Mouse (Mus musculus) neural tube, embryonic 14.5 days (tissue): ENCODE measurements around the gene Pdrg1. TPM values are rescaled to one million over a fixed set of nuclear protein-coding genes. Genes with fewer than 3 reads are reported as not detected.

Source experiments
- ATAC-seq: fragments of 200-750 bp; cut with Nextera tagmentation; 2 replicates; pipeline ENCODE4 v1.8.0; 2017; ENCODE audit warnings: low read depth, mild to moderate bottlenecking, moderate TSS enrichment, moderate library complexity
- H3K27ac ChIP-seq: fragments of 300-500 bp; sonication (generic); 2 replicates; pipeline ENCODE4 v1.5.1; 2014; ENCODE audit warnings: low read depth, mild to moderate bottlenecking, control low read depth, low read length, moderate library complexity, mixed read lengths
- H3K27me3 ChIP-seq: fragments of 300-500 bp; sonication (generic); 2 replicates; pipeline ENCODE4 v1.6.1; 2014; ENCODE audit warnings: low read length; ENCODE audit not compliant: control insufficient read depth, insufficient read depth
- H3K36me3 ChIP-seq: fragments of 300-500 bp; sonication (generic); 2 replicates; pipeline ENCODE4 v1.6.1; 2014; ENCODE audit warnings: low read length, mixed read lengths; ENCODE audit not compliant: control insufficient read depth, insufficient read depth
- H3K4me1 ChIP-seq: fragments of 300-500 bp; sonication (generic); 2 replicates; pipeline ENCODE4 v1.6.1; 2014; ENCODE audit warnings: low read length; ENCODE audit not compliant: control insufficient read depth, insufficient read depth
- H3K4me2 ChIP-seq: fragments of 300-500 bp; sonication (generic); 2 replicates; pipeline ENCODE4 v1.6.1; 2014; ENCODE audit warnings: mild to moderate bottlenecking, low read depth, low read length, control low read depth
- H3K4me3 ChIP-seq: fragments of 300-500 bp; sonication (generic); 2 replicates; pipeline ENCODE4 v1.5.1; 2014; ENCODE audit warnings: low read depth, low read length, control low read depth, mixed read lengths
- H3K9ac ChIP-seq: fragments of 300-500 bp; sonication (generic); replicated peaks from 2 replicates; pipeline ENCODE4 v1.6.1; 2014; ENCODE audit warnings: low read depth, mild to moderate bottlenecking, control low read depth, low read length, mixed read lengths
- H3K9me3 ChIP-seq: fragments of 300-500 bp; sonication (generic); 2 replicates; pipeline ENCODE4 v1.6.1; 2016; ENCODE audit warnings: low read length; ENCODE audit not compliant: control insufficient read depth
- WGBS: fragments of 180-500 bp; shearing (Covaris S2); extraction: QIAGEN DNeasy Blood & Tissue Kit; methylation state at CpG from one replicate; pipeline ENCODE4 v1.1.7; 2014; 5-methylcytosine and 5-hydroxymethylcytosine counted together
- polyA plus RNA-seq: library from polyadenylated mRNA; unstranded; fragments of >200 nt; fragmentation: Nextera tagmentation; extraction: Ambion mirVana; gene quantifications from 2 replicates; pipeline ENCODE4 v1.2.1, GENCODE M21; 2014

The Pdrg1 gene
- polyA plus RNA-seq, 1 experiment from 2014 or later: 157 TPM

DNA sequence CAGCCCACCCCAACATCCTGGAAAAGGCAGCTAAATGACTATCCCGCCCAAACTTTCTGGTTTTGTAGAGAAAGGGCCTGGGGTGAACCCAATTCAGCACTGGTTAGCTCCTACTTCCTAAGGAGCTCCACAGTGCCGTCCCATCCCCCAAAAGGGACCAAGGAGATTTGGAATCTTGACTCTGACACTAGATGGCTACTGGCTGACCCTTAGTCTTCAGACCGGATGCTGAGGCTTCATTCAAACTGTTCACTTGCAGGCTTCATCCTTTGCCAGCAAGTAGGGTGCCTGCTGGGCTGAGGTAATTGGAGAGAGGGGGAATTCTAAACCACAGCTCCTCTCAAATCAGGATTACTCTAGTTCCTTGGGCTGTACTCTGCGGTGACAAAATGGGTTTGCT lies 17.7 kb upstream of the Pdrg1 start:
- H3K27me3 ChIP-seq: no peaks in the 10 kb centered on the region; the same call in 1 of the 2 replicates
- ATAC-seq: no peak
- H3K27ac ChIP-seq: no peak overlapping the region
- H3K9me3 ChIP-seq: no peaks in the 10 kb centered on the region
- H3K4me3 ChIP-seq: peak overlapping the region; percentile 72
- H3K9ac ChIP-seq: peak overlapping the region; percentile 70; the same call in 1 of the 2 replicates
- H3K36me3 ChIP-seq: no peaks in the 10 kb centered on the region
- peaks cover 28% of the 10 kb centered on the region for H3K4me1 ChIP-seq
- peak overlapping the region; percentile 89 for H3K4me2 ChIP-seq
- WGBS: 9% methylated on average over 4 of the region's 4 CpGs

DNA sequence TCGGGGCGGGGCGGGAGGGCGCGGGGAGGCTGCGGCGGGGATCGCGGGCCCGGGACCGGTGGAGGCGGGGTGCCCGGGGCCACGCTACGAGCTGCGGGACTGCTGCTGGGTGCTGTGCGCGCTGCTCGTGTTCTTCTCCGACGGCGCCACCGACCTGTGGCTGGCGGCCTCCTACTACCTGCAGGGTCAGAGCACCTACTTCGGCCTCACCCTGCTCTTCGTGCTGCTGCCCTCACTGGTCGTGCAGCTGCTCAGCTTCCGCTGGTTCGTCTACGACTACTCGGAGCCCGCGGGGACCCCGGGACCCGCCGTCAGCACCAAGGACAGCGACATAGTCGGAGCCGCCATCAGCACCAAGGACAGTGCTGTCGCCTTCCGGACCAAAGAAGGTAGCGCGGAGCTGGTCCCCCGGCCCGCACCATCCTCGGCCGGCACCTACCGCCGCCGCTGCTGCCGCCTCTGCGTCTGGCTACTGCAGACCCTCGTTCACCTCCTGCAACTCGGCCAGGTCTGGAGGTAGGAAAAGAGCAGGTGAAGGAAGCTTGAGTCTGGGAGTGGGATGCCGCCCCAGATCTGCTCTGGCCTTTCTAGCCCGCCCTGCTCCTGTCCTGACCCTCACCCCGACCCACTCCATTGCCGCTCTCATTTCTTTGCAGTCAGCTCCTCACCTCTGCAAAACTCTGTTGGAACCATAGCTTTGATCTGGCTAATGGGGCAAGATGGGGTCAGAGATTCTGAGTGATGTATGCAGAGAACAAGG lies 17.0 kb upstream of the Pdrg1 start:
- Histone ChIP-seq H3K9ac (peak overlapping the region; percentile 70), H3K4me1 (peaks cover 28% of the 10 kb centered on the region), H3K9me3 (no peaks in the 10 kb centered on the region), H3K27ac (peak overlapping the region; percentile 86), H3K27me3 (no peaks in the 10 kb centered on the region; the same call in 1 of the 2 replicates), H3K36me3 (no peaks in the 10 kb centered on the region), H3K4me3 (peak overlapping the region; percentile 72), H3K4me2 (peak overlapping the region; percentile 89)
- peak; percentile 73 for ATAC-seq
- 1% methylated on average over 44 of the region's 58 CpGs for WGBS

DNA sequence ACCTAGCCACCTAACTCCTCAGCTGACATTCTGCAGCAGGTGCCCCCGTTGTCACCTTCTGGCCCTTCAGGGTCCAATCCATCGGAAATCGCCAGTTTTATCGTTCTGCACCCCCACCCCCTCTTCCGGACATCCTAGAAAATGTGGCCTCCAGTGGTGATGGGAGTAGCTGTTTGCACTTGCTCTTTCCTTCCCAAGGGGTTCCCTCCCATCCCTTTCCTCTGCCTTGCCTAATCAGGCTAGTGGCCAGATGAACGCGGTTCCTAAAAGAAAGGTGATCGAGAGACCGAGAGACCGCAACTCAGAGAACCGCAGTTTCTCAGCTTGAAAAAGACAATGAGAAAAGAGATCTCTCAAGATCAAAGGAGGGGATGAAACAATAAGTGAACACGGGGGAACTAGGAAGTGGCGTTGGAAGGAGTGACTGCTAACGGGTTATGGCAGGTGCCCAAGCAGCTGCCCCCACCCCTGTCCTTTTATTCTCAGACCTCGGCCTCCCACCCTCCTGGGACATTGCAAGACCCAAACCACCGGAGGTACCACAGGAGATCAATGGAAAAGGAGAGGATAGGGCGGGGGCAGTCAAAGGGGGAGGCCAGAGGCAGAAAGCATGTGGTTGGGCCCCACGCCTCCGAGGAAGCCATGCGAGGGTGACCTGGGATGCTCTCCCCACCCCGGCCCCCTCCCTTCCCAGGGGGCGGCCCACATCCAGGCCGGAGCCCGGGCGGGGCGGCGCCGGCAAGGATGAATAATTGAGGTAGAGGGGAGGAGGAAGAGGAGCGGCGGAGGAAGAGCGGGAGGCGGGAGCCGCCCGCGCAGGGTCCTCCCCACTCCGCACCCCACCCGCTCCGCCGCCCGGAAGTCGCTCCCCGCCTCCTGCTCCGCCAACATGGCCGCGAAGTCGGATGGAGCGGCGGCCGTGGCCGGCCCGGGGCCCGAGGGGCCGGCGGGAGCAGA lies 16.2 kb upstream of the Pdrg1 start, which contains the start of gene Xkr7:
Xkr7 (plus strand) TSS at position 727 of the 957 bp plus-strand sequence.
- H3K4me1 ChIP-seq: peaks cover 28% of the 10 kb centered on the region
- no peaks in the 10 kb centered on the region for H3K36me3 ChIP-seq
- no peaks in the 10 kb centered on the region for H3K9me3 ChIP-seq
- H3K4me2 ChIP-seq: peak within 1 kb of the TSS; percentile 89
- H3K27ac ChIP-seq: peak within 1 kb of the TSS; percentile 86
- peak within 1 kb of the TSS; percentile 72 for H3K4me3 ChIP-seq
- H3K9ac ChIP-seq: peak within 1 kb of the TSS; percentile 70
- H3K27me3 ChIP-seq: no peaks in the 10 kb centered on the region; the same call in 1 of the 2 replicates
- peak; percentile 86 for ATAC-seq
- WGBS: under 1% methylated on average over 41 of the region's 54 CpGs

GRCm38 (mm10) chr2:153030422-153030821 lies 15.2 kb upstream of the Pdrg1 start:
- peaks cover 28% of the 10 kb centered on the region for H3K4me1 ChIP-seq
- H3K27me3 ChIP-seq: no peaks in the 10 kb centered on the region; the same call in 1 of the 2 replicates
- ATAC-seq: no peak
- 18% methylated on average over 4 of the region's 4 CpGs for WGBS
- no peaks in the 10 kb centered on the region for H3K36me3 ChIP-seq
- H3K9ac ChIP-seq: no peak overlapping the region
- peak overlapping the region; percentile 72; the same call in 1 of the 2 replicates for H3K4me3 ChIP-seq
- peak overlapping the region; percentile 86 for H3K27ac ChIP-seq
- H3K4me2 ChIP-seq: peak overlapping the region; percentile 89
- no peaks in the 10 kb centered on the region for H3K9me3 ChIP-seq

DNA sequence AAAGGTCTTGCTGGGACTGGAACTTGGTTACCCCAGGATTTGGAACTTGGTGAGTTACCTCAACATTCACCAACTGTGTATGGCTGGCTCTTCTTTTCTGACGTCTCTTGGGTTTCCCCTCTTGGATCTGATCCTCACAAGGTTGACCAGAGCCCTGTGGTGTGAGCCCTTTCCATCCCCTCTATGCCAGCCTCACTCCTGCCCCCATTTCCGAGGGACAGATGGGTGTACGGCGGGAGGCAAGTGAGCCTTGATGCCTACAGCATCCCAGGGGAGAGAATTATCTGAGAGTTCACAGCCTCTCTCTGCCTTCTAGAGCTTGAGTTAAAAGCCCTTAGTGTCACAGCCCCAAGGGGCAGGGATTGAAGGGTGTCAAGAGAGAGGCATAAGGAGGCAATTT lies 12.3 kb upstream of the Pdrg1 start:
- no peak overlapping the region for H3K9ac ChIP-seq
- no peak overlapping the region for H3K27ac ChIP-seq
- H3K36me3 ChIP-seq: no peaks in the 10 kb centered on the region
- H3K9me3 ChIP-seq: no peaks in the 10 kb centered on the region
- 54% methylated on average over 4 of the region's 4 CpGs for WGBS
- no peaks in the 10 kb centered on the region; the same call in 1 of the 2 replicates for H3K27me3 ChIP-seq
- no peak overlapping the region for H3K4me3 ChIP-seq
- H3K4me2 ChIP-seq: no peak overlapping the region
- ATAC-seq: no peak
- peaks cover 8% of the 10 kb centered on the region for H3K4me1 ChIP-seq

DNA sequence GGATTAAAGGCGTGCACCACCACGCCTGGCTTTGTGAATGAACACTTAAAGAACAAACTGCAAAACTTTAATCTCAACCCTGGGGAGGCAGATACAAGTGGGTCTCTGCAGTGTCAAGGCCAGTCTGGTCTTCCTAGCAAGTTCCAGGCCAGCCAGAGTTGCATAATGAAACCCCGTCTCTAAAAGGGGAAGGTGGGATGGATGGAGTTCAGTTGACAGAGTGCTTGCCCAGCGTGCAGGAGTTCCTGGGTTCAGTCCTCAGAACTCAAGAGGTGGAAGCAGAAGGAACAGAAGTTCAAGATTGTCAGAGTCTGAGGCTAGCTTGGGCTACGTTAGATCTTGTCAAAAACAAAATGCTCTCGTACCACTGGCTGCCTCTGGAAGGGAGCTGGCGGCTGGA lies 10.8 kb upstream of the Pdrg1 start:
- ATAC-seq: no peak
- Histone ChIP-seq H3K27me3 (no peaks in the 10 kb centered on the region), H3K9ac (no peak overlapping the region), H3K4me2 (no peak overlapping the region), H3K4me1 (peaks cover 7% of the 10 kb centered on the region), H3K36me3 (no peaks in the 10 kb centered on the region), H3K27ac (no peak overlapping the region), H3K4me3 (no peak overlapping the region), H3K9me3 (no peaks in the 10 kb centered on the region)
- WGBS: 84% methylated on average over 7 of the region's 7 CpGs

GRCm38 (mm10) chr2:153022855-153023254 lies 7.6 kb upstream of the Pdrg1 start:
- ATAC-seq: no peak

GRCm38 (mm10) chr2:153021163-153021562 lies 5.9 kb upstream of the Pdrg1 start:
- 76% methylated on average over 3 of the region's 3 CpGs for WGBS
- no peak overlapping the region for H3K9ac ChIP-seq
- ATAC-seq: no peak
- no peaks in the 10 kb centered on the region for H3K4me1 ChIP-seq
- H3K4me2 ChIP-seq: no peak overlapping the region
- H3K27ac ChIP-seq: no peak overlapping the region
- H3K36me3 ChIP-seq: no peaks in the 10 kb centered on the region
- H3K27me3 ChIP-seq: no peaks in the 10 kb centered on the region
- H3K4me3 ChIP-seq: no peak overlapping the region
- H3K9me3 ChIP-seq: no peaks in the 10 kb centered on the region

More at GRCm38 (mm10) chr2:153022855-153023254, 7.6 kb upstream of the Pdrg1 start:
- Histone ChIP-seq H3K4me3 (no peak overlapping the region), H3K4me2 (no peak overlapping the region), H3K9ac (no peak overlapping the region), H3K36me3 (no peaks in the 10 kb centered on the region), H3K27ac (no peak overlapping the region), H3K4me1 (no peaks in the 10 kb centered on the region), H3K27me3 (no peaks in the 10 kb centered on the region), H3K9me3 (no peaks in the 10 kb centered on the region)
- 64% methylated on average over 4 of the region's 4 CpGs for WGBS
